Mouse (Mus musculus) heart, postnatal 10 days (tissue): ENCODE measurements at regions not wholly inside any gene's neighbourhood (a gene's known extent, or its start where the extent isn't known, plus 50 kb on each side); places are given as distances from the start of the nearest gene placed in this dataset.
A peak's percentile ranks its signal among the peaks of the same experiment; 100 is the strongest.

Experiments
- DNase-seq, 2 experiments: peaks; one replicate each; pipeline ENCODE4 v3.0.0; 2021
- intact Hi-C: fragments of 180-260 bp; cut with DNase I; formaldehyde crosslinking; loops from one replicate; pipeline ENCODE4 v1.15.1; 2025

GRCm38 (mm10) chr12:71767896-71768295 lies 63.0 kb upstream of the Daam1 start:
- intact Hi-C loops, result loop anchor here (1.0 to 10.0 kb wide), 3 partner anchors 214 to 657 kb away; no protein-coding TSS in a partner anchor
- DNase-seq, result no peak

DNA sequence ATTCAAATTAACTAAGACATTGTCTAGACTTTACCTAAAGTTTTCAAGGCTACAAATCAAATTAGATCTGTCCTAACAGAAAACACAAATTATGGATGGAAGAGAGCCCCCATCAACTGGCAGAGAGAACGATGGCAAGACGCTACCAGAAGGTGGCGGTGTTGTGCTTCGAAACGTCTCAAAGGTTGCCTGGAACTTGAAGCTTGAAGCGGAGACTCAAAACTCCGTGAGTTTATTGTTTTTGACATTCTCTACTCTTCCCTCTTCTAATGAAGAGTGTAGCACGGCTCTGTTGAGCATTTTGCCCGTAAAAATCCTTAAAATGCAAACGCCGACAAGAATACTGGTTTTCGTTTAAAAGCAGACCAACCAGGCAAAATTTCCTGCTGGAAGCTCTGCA lies 62.4 kb upstream of the Daam1 start:
- intact Hi-C loops, result loop anchor here (1.0 to 10.0 kb wide), 3 partner anchors 214 to 656 kb away; no protein-coding TSS in a partner anchor
- peak; percentile 88 to 92 for DNase-seq

- DNase-seq, result no peak
- intact Hi-C loops, result loop anchor here (1.0 to 10.0 kb wide), 3 partner anchors 213 to 656 kb away; no protein-coding TSS in a partner anchor
These were observed 62.0 kb upstream of the Daam1 start for GRCm38 (mm10) chr12:71768890-71769289.

DNA sequence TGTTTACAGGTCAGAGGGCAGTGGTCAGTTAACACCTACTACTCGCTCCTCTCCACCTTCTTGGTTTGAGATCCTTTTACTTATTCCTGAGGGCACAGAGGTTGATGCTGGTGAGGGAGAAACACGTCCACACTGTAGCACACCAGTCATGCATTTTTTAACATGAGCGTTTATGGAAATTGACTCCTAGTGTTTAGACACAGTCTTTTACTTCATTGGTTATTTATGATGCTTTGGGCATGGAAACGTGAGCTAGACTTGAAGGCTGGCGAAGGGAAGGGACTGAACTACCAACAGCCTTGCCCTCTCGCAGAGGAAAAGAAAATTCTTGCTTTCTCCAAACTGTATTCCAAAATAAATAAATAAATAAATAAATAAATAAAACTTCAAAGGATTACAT lies 61.6 kb upstream of the Daam1 start:
- intact Hi-C loops, result loop anchor here (5.0 to 10.0 kb wide), 2 partner anchors 213 to 655 kb away; no protein-coding TSS in a partner anchor

GRCm38 (mm10) chr12:71773891-71774290 lies 57.0 kb upstream of the Daam1 start:
- intact Hi-C loops, result loop anchor here (5.0 kb wide), 1 partner anchor 53 kb away; no protein-coding TSS in a partner anchor
- no peak for DNase-seq

More for the DNA sequence above, 61.6 kb upstream of the Daam1 start:
- DNase-seq, result no peak

DNA sequence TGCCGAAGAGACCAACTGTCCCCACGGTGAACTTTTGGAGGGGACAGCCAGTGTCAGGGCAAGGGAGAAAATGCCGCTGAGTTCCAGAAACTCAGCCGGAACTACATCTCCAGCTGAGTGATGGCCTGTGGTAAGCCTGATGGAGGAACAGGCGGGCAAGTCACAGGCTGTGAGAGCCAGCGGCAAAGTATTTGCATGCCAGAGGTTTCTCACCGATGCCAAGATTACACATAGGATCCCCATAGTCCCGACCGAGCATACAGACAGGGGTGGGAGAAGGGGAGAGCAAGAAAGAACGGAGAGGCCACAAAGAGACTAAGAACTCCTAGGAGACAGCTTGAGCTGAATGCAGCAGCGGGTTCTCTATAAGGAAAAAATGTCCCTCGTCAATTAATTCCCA lies 55.8 kb upstream of the Daam1 start:
- intact Hi-C loops, result no loop called here

DNA sequence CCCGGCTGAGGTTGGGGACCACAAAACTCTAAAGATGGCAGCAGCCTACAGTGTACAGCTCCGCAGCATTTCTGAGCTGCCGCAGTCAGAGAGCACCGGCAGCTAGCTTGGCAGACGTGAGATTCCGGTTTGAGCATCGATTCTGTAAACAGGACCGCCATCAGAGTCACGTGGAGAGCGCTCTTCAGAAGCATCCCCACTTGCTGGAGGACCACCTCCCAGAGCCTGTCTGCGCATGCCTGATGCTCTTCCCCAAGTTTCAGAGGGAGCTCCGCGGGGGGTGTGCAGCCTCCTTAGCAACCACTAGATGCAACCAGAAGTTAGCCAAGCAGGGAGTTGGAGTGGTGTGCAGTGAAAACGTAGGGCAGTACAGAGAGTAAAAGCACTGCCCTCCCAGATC lies 52.7 kb upstream of the Daam1 start:
- DNase-seq, result peak; percentile 29 to 37
- intact Hi-C loops, result no loop called here

More for the DNA sequence above, 55.8 kb upstream of the Daam1 start:
- no peak for DNase-seq

- no peak for DNase-seq
- intact Hi-C loops, result no loop called here
These were observed 51.9 kb upstream of the Daam1 start for GRCm38 (mm10) chr12:71778948-71779347.

- intact Hi-C loops, result no loop called here
- DNase-seq, result no peak
These were observed 51.5 kb upstream of the Daam1 start for GRCm38 (mm10) chr12:71779418-71779817.
